Mouse (Mus musculus) spleen, adult 2 months (tissue): ENCODE results near the gene Uckl1. TPM values are rescaled to one million over a fixed set of nuclear protein-coding genes. Genes with fewer than 3 reads are reported as not detected.

Source experiments
- DNase-seq, 2 experiments: peaks; one replicate each; pipeline versions ENCODE4 v3.0.0 to v3.0.0-alpha.2; 2012 to 2021; ENCODE audit warnings: low spot score in 2 of 2, low read depth in 1 of 2
- H3K27ac ChIP-seq: fragments of 200-500 bp; 2 replicates; pipeline ENCODE4 v1.5.1; 2012; ENCODE audit warnings: low read length, inconsistent platforms; ENCODE audit not compliant: insufficient read depth
- H3K27me3 ChIP-seq: fragments of 200-500 bp; 2 replicates; pipeline ENCODE4 v1.6.1; 2012; ENCODE audit warnings: mild to moderate bottlenecking, moderate library complexity, low read length, inconsistent platforms; ENCODE audit not compliant: control insufficient read depth, insufficient read depth
- H3K36me3 ChIP-seq: fragments of 200-500 bp; 2 replicates; pipeline ENCODE4 v1.6.1; 2012; ENCODE audit warnings: mild to moderate bottlenecking, low read length, inconsistent platforms; ENCODE audit not compliant: control insufficient read depth, insufficient read depth
- H3K4me1 ChIP-seq: fragments of 200-500 bp; 2 replicates; pipeline ENCODE4 v1.6.1; 2011; ENCODE audit warnings: inconsistent platforms; ENCODE audit not compliant: control insufficient read depth, insufficient read depth, insufficient read length
- H3K4me3 ChIP-seq: fragments of 200-500 bp; 2 replicates; pipeline ENCODE4 v1.5.1; 2011; ENCODE audit warnings: mild to moderate bottlenecking, inconsistent platforms; ENCODE audit not compliant: insufficient read depth, insufficient read length; ENCODE audit errors: extremely low read depth
- CTCF ChIP-seq: fragments of 200-500 bp; IDR thresholded peaks from 2 replicates; pipeline ENCODE4 v1.5.1; 2011; ENCODE audit warnings: mild to moderate bottlenecking, inconsistent platforms; ENCODE audit not compliant: insufficient read depth, insufficient read length, insufficient replicate concordance; ENCODE audit errors: extremely low read depth
- POLR2A ChIP-seq: fragments of 200-500 bp; IDR thresholded peaks from 2 replicates; pipeline ENCODE4 v1.6.1; 2011; ENCODE audit warnings: low read depth, low read length, inconsistent platforms
- WGBS: fragments of 180-500 bp; shearing (Covaris S2); methylation state at CpG from one replicate; pipeline ENCODE4 v1.1.7; 2018; 5-methylcytosine and 5-hydroxymethylcytosine counted together
- polyA plus RNA-seq: library from polyadenylated mRNA; depleted of rRNA; stranded (reverse); fragments of >200 nt; gene quantifications from 2 replicates; pipeline ENCODE4 v1.2.3, GENCODE M21; 2012

Gene Uckl1
- polyA plus RNA-seq, 1 experiment: 170 TPM

GRCm38 (mm10) chr2:181589732-181590105 is 5.0 kb upstream of the Uckl1 start:
- Histone ChIP-seq H3K4me1 (peaks cover 9% of the 10 kb centered on the region; the same call in 1 of the 2 replicates), H3K27ac (no peak overlapping the region), H3K4me3 (no peak overlapping the region), H3K27me3 (no peaks in the 10 kb centered on the region), H3K36me3 (peaks cover 14% of the 10 kb centered on the region)
- no peak for TF ChIP-seq CTCF
- no peak for TF ChIP-seq POLR2A
- 92% methylated on average over 9 of the region's 9 CpGs for WGBS
- DNase-seq: no peak

GRCm38 (mm10) chr2:181589011-181589731 is 4.5 kb upstream of the Uckl1 start:
- no peak for DNase-seq
- peaks cover 15% of the 10 kb centered on the region for H3K36me3 ChIP-seq
- no peaks in the 10 kb centered on the region for H3K27me3 ChIP-seq
- no peak overlapping the region for H3K4me3 ChIP-seq
- H3K27ac ChIP-seq: no peak overlapping the region
- WGBS: 93% methylated on average over 10 of the region's 10 CpGs
- peaks cover 9% of the 10 kb centered on the region; the same call in 1 of the 2 replicates for H3K4me1 ChIP-seq
- TF ChIP-seq POLR2A: no peak

GRCm38 (mm10) chr2:181588229-181588780 is 3.6 kb upstream of the Uckl1 start:
- TF ChIP-seq POLR2A: no peak
- TF ChIP-seq CTCF: no peak
- Histone ChIP-seq H3K4me3 (no peak overlapping the region), H3K4me1 (peaks cover 9% of the 10 kb centered on the region; the same call in 1 of the 2 replicates), H3K36me3 (peaks cover 15% of the 10 kb centered on the region), H3K27ac (no peak overlapping the region), H3K27me3 (no peaks in the 10 kb centered on the region)
- DNase-seq: no peak
- 91% methylated on average over 11 of the region's 11 CpGs for WGBS

- no peak for DNase-seq
- no peak for TF ChIP-seq POLR2A
- TF ChIP-seq CTCF: 0 out of 2 replicates have a peak, but pooled peaks have one; percentile 3
- H3K4me1 ChIP-seq: peaks cover 4% of the 10 kb centered on the region; the same call in 1 of the 2 replicates
- peaks cover 15% of the 10 kb centered on the region for H3K36me3 ChIP-seq
- 87% methylated on average over 6 of the region's 6 CpGs for WGBS
- H3K4me3 ChIP-seq: no peak overlapping the region
- no peaks in the 10 kb centered on the region for H3K27me3 ChIP-seq
- H3K27ac ChIP-seq: no peak overlapping the region
Measured at GRCm38 (mm10) chr2:181587796-181588195, 3.1 kb upstream of the Uckl1 start.

GRCm38 (mm10) chr2:181586124-181586523 is 1.4 kb upstream of the Uckl1 start:
- Histone ChIP-seq H3K4me3 (no peak overlapping the region), H3K27me3 (no peaks in the 10 kb centered on the region), H3K36me3 (peaks cover 15% of the 10 kb centered on the region), H3K4me1 (no peaks in the 10 kb centered on the region; the same call in 1 of the 2 replicates), H3K27ac (no peak overlapping the region)
- no peak for DNase-seq
- TF ChIP-seq POLR2A (no peak), CTCF (no peak)
- 99% methylated on average over 3 of the region's 3 CpGs for WGBS

- no peaks in the 10 kb centered on the region for H3K27me3 ChIP-seq
- no peak overlapping the region for H3K4me3 ChIP-seq
- H3K27ac ChIP-seq: no peak overlapping the region
- no peaks in the 10 kb centered on the region; the same call in 1 of the 2 replicates for H3K4me1 ChIP-seq
- TF ChIP-seq POLR2A: no peak
- TF ChIP-seq CTCF: no peak
- H3K36me3 ChIP-seq: peaks cover 15% of the 10 kb centered on the region
- WGBS: 96% methylated on average over 5 of the region's 5 CpGs
- no peak for DNase-seq
Measured at GRCm38 (mm10) chr2:181585506-181585905, 814 bp upstream of the Uckl1 start.
